Mouse (Mus musculus) hindbrain, embryonic 13.5 days (tissue): Measurements from ENCODE around the gene Nsg1. TPM values are rescaled to one million over a fixed set of nuclear protein-coding genes. Genes with fewer than 3 reads are reported as not detected.

Experiments used
- ATAC-seq: fragments of 200-750 bp; cut with Nextera tagmentation; 2 replicates; pipeline ENCODE4 v1.8.0; 2017; ENCODE audit warnings: moderate TSS enrichment; ENCODE audit not compliant: low FRiP score
- H3K27ac ChIP-seq: fragments of 300-500 bp; sonication (generic); 2 replicates; pipeline ENCODE4 v1.5.1; 2015; ENCODE audit warnings: inconsistent platforms, mild to moderate bottlenecking, moderate library complexity
- H3K27me3 ChIP-seq: fragments of 300-500 bp; sonication (generic); 2 replicates; pipeline ENCODE4 v1.6.1; 2015; ENCODE audit warnings: mild to moderate bottlenecking, inconsistent platforms
- H3K36me3 ChIP-seq: fragments of 300-500 bp; sonication (generic); 2 replicates; pipeline ENCODE4 v1.6.1; 2015; ENCODE audit warnings: mild to moderate bottlenecking, inconsistent platforms
- H3K4me1 ChIP-seq: fragments of 300-500 bp; sonication (generic); replicated peaks from 2 replicates; pipeline ENCODE4 v1.6.1; 2015; ENCODE audit warnings: inconsistent platforms
- H3K4me2 ChIP-seq: fragments of 300-500 bp; sonication (generic); 2 replicates; pipeline ENCODE4 v1.6.1; 2015; ENCODE audit warnings: inconsistent platforms, mild to moderate bottlenecking, moderate library complexity
- H3K4me3 ChIP-seq: fragments of 300-500 bp; sonication (generic); 2 replicates; pipeline ENCODE4 v1.5.1; 2015; ENCODE audit warnings: mild to moderate bottlenecking, inconsistent platforms
- H3K9ac ChIP-seq: fragments of 300-500 bp; sonication (generic); 2 replicates; pipeline ENCODE4 v1.6.1; 2015; ENCODE audit warnings: mild to moderate bottlenecking, inconsistent platforms
- H3K9me3 ChIP-seq: fragments of 300-500 bp; sonication (generic); 2 replicates; pipeline ENCODE4 v1.6.1; 2016; ENCODE audit warnings: inconsistent platforms
- WGBS: fragments of 180-500 bp; shearing (Covaris S2); methylation state at CpG from one replicate; pipeline ENCODE4 v1.1.7; 2015; 5-methylcytosine and 5-hydroxymethylcytosine counted together
- polyA plus RNA-seq: library from polyadenylated mRNA; unstranded; fragments of >200 nt; fragmentation: Nextera tagmentation; extraction: Ambion mirVana; gene quantifications from 2 replicates; pipeline ENCODE4 v1.2.1, GENCODE M21; 2015

Gene Nsg1
- polyA plus RNA-seq, 1 experiment from 2014 or later = 1,020 TPM

DNA sequence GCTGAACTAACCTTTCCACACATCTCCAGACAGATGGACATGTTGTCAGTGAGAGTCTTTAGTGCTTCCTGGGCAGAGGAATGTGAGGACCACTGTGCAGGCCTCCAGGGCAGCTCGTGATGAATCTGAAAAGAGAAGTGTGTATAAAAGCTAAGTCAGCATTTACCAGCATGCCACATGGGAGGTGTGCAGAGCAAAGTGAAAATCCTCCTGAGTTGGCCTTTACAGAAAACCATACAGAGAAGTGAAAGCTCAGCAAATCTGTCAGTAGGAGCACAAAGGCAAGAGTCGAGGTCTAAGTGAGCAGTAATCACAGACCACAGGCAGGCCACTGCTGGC lies 67.8 kb downstream of the Nsg1 start:
- no peak overlapping the region for H3K27ac ChIP-seq
- no peaks in the 10 kb centered on the region for H3K9me3 ChIP-seq
- no peak overlapping the region for H3K9ac ChIP-seq
- H3K4me1 ChIP-seq = peaks cover 9% of the 10 kb centered on the region
- ATAC-seq = no peak
- H3K4me2 ChIP-seq = no peak overlapping the region
- no peaks in the 10 kb centered on the region for H3K36me3 ChIP-seq
- no peaks in the 10 kb centered on the region for H3K27me3 ChIP-seq
- H3K4me3 ChIP-seq = no peak overlapping the region
- 66% methylated on average over 2 of the region's 2 CpGs for WGBS

DNA sequence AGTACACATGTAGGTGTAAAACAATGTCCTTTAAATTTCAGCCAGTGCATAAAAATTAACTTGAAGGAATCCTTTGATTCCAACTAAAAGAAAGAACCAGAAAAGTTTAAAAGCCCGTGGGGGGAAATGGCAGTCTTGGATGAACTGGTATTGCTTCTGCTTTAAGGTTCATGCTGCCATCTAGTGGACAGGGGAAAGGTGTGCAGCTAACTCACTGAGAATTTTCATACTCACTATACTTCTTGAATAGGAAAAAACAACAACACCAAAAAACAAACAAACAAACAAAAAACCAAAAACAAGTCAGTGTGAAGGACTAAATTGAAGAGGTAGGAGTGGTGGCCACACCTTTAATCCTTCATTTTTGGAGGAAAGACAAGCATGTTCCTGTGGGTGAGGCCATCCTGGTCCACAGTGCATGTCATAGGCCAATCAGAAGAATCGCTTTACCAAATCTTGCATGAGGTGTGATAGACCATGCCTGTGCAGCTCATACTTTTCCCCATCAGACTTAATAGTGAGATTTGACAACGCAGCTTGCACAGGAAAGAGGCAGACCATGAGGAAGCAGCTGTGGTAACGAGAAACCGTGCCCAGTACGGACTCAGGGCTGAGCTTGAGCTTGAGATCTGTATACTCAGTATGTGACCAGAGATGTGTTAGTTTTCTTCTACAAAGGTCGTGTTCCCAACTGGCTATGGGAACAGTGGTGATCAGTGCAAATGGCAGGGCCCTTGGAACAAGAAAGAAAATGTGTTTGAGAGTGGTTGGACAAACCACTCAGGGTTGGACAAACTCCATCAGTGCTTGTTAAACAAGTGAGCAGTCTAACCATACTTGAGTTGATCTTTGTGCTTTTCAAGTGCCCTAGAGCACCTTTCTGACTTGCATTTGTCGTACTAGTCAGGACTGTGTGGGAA lies 68.4 kb downstream of the Nsg1 start:
- no peak for ATAC-seq
- Histone ChIP-seq H3K9ac (no peak overlapping the region), H3K27me3 (no peaks in the 10 kb centered on the region), H3K4me2 (no peak overlapping the region), H3K27ac (no peak overlapping the region), H3K9me3 (no peaks in the 10 kb centered on the region), H3K4me3 (no peak overlapping the region), H3K4me1 (peaks cover 9% of the 10 kb centered on the region), H3K36me3 (no peaks in the 10 kb centered on the region)
- 76% methylated on average over 8 of the region's 8 CpGs for WGBS

DNA sequence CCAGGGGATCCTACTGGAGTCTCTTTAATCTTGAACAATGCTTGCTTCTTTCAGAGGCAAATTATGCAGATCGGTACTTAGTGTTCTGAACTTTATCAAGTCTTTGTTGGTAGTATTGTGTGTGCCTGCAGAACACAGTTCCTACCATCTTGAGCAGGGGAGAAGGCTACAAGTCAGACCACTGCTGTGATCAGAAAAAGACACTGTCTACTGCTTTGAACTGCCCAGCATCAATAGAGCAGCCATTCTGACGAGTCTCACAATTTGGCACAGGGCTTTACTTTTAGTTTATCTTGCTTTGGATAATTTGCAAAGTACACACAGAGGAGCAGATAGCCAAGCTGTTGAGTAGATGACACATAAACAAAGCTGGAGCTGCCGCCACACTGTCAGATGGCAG lies 69.1 kb downstream of the Nsg1 start:
- 38% methylated on average over 3 of the region's 3 CpGs for WGBS
- no peak for ATAC-seq
- H3K27ac ChIP-seq = no peak overlapping the region

DNA sequence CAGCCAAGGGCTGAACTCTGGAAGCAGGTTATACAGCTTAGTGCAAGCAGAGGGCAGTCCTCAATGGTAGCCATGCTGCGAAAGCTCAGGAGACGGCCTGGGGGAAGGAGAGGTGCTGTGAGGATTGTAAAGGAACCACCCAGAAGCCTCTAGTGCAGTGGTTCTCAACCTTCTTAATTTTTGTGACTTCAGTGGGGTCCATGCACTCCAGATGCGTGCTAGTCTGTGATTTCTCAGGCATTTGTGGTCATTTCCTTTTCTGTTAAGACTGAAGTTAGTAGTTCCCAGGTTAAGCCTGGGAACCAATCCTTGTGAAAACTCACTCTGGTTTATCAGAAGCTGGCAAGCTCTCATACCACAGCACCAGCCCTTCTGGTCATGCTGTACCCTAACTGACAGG lies 69.6 kb downstream of the Nsg1 start:
- ATAC-seq = no peak
- 78% methylated on average over 3 of the region's 3 CpGs for WGBS
- H3K36me3 ChIP-seq = no peaks in the 10 kb centered on the region

More for the DNA sequence above, 69.1 kb downstream of the Nsg1 start:
- Histone ChIP-seq H3K9me3 (no peaks in the 10 kb centered on the region), H3K4me1 (peaks cover 13% of the 10 kb centered on the region), H3K27me3 (peaks cover 1% of the 10 kb centered on the region; the same call in 1 of the 2 replicates), H3K9ac (no peak overlapping the region), H3K4me2 (no peak overlapping the region), H3K4me3 (no peak overlapping the region), H3K36me3 (no peaks in the 10 kb centered on the region)

More for the DNA sequence above, 69.6 kb downstream of the Nsg1 start:
- Histone ChIP-seq H3K9ac (no peak overlapping the region), H3K4me2 (no peak overlapping the region), H3K27ac (no peak overlapping the region), H3K4me3 (no peak overlapping the region), H3K27me3 (peaks cover 3% of the 10 kb centered on the region; the same call in 1 of the 2 replicates), H3K9me3 (no peaks in the 10 kb centered on the region), H3K4me1 (peaks cover 15% of the 10 kb centered on the region)

Other genes with a start within 250 kb of the Nsg1 start
- gene Stx18, start 121.2 kb downstream of the Nsg1 start, polyA plus RNA-seq = 35.7 and 37.1 TPM in 2 replicates
- gene Zbtb49, start 60.5 kb upstream of the Nsg1 start, polyA plus RNA-seq = 20.4 and 23.6 TPM in 2 replicates
- gene Lyar, start 60.6 kb upstream of the Nsg1 start, polyA plus RNA-seq = 55.7 and 58.4 TPM in 2 replicates
- gene Tmem128, start 100.3 kb upstream of the Nsg1 start, polyA plus RNA-seq = 101 and 104 TPM in 2 replicates
- not detected in 2 replicates for gene Otop1, start 116.1 kb upstream of the Nsg1 start, polyA plus RNA-seq
- gene Drd5, start 159.5 kb upstream of the Nsg1 start, polyA plus RNA-seq = 0.13 and 0.35 TPM in 2 replicates